Comparison of ENCODE assay signal across 10 mouse cellular contexts in genomic region chr1:134513876-134514590, GRCm38 (mm10). TPM values are rescaled to one million over a fixed set of nuclear protein-coding genes. Genes with fewer than 3 reads are reported as not detected.
A peak's percentile ranks its signal among the peaks of the same experiment; 100 is the strongest.
DNase-seq lines count a peak whose midpoint lies in the region; ATAC-seq and TF ChIP-seq lines count a peak whose summit lies in the region.
"Had no signal": no experiment of that assay in that cellular context is flagged by ENCODE, and none has a peak within 500 bp of the region (broad histone marks: within the 10 kb centered on the region; RNA-seq: fewer than 3 reads in every experiment).

No protein-coding gene starts in this region.

- H3K9ac ChIP-seq in kidney, embryonic 16.5 days (replicated peaks; ENCODE audit: low read length) = peak overlapping the region; percentile 75
- peak overlapping the region; percentile 51; the same call in 1 of the 2 replicates for H3K9ac ChIP-seq in lung, embryonic 14.5 days
- H3K9ac ChIP-seq in stomach, embryonic 15.5 days = peak overlapping the region; percentile 14; the same call in 1 of the 2 replicates

- H3K4me1 ChIP-seq in kidney, embryonic 16.5 days (ENCODE audit: insufficient read depth, low read length) = peaks cover 28% of the 10 kb centered on the region
- peaks cover 14% of the 10 kb centered on the region for H3K4me1 ChIP-seq in lung, embryonic 14.5 days (ENCODE audit: insufficient read depth)
- peaks cover 18% of the 10 kb centered on the region for H3K4me1 ChIP-seq in stomach, embryonic 15.5 days

- TF ChIP-seq CTCF in lung, embryonic 14.5 days (IDR thresholded peaks at IDR 0.05; ENCODE audit: low read depth) = no peak

- H3K27me3 ChIP-seq in kidney, embryonic 16.5 days (ENCODE audit: insufficient read depth, low read length) = peaks cover 10% of the 10 kb centered on the region; the same call in 1 of the 2 replicates
- peaks cover 8% of the 10 kb centered on the region; the same call in 1 of the 2 replicates for H3K27me3 ChIP-seq in lung, embryonic 14.5 days (ENCODE audit: insufficient read depth, low read length)
- no peaks in the 10 kb centered on the region for H3K27me3 ChIP-seq in stomach, embryonic 15.5 days (replicated peaks)

- ATAC-seq in kidney, embryonic 16.5 days (ENCODE audit: low FRiP score, low TSS enrichment) = no peak
- no peak for ATAC-seq in lung, embryonic 14.5 days (ENCODE audit: insufficient read depth)
- ATAC-seq in stomach, embryonic 15.5 days (ENCODE audit: insufficient read depth, low FRiP score, low read depth) = no peak

- DNase-seq in kidney, postnatal 14 days = no peak
- DNase-seq in heart, postnatal 4 days = peak; percentile 15
- peak; percentile 61 for DNase-seq in lung, embryonic 14.5 days
- no peak for DNase-seq in right cerebral cortex, adult 18-20 months
- no peak for DNase-seq in left cerebral cortex, postnatal 4 days
- DNase-seq in layer of hippocampus, postnatal 25 days (ENCODE audit: extremely low spot score in 1 of 2, low spot score in 1 of 2) = no peak
- DNase-seq: kidney, adult 11 months had no signal

- H3K4me2 ChIP-seq in kidney, embryonic 16.5 days (replicated peaks; ENCODE audit: low read depth, low read length) = peak overlapping the region; percentile 92
- H3K4me2 ChIP-seq in lung, embryonic 14.5 days = peak overlapping the region; percentile 86
- peak overlapping the region; percentile 76 for H3K4me2 ChIP-seq in stomach, embryonic 15.5 days

- intact Hi-C loops in left cerebral cortex, postnatal 4 days (cut with DNase I) = no loop called here

- H3K4me3 ChIP-seq in kidney, embryonic 16.5 days (ENCODE audit: low read length) = peak overlapping the region; percentile 59
- H3K4me3 ChIP-seq in lung, embryonic 14.5 days (ENCODE audit: low read depth, low read length) = peak overlapping the region; percentile 40
- H3K4me3 ChIP-seq in stomach, embryonic 15.5 days (replicated peaks) = peak overlapping the region; percentile 45

- H3K9me3 ChIP-seq in kidney, embryonic 16.5 days (ENCODE audit: low read length) = no peaks in the 10 kb centered on the region
- H3K9me3 ChIP-seq in lung, embryonic 14.5 days (ENCODE audit: low read depth, low read length) = no peaks in the 10 kb centered on the region
- no peaks in the 10 kb centered on the region for H3K9me3 ChIP-seq in stomach, embryonic 15.5 days
- H3K9me3 ChIP-seq: G1E had no signal

- peak overlapping the region; percentile 50; the same call in 1 of the 2 replicates for H3K27ac ChIP-seq in kidney, embryonic 16.5 days (ENCODE audit: low read length)
- H3K27ac ChIP-seq in lung, embryonic 14.5 days (ENCODE audit: low read depth) = peak overlapping the region; percentile 58
- H3K27ac ChIP-seq in stomach, embryonic 15.5 days = peak overlapping the region; percentile 67

- 37% methylated on average over 16 of the region's 16 CpGs for WGBS in kidney, embryonic 16.5 days
- WGBS in lung, embryonic 14.5 days = 33% methylated on average over 16 of the region's 16 CpGs
- WGBS in stomach, embryonic 15.5 days = 33% methylated on average over 16 of the region's 16 CpGs

- 0 out of 2 replicates have a peak, but pooled peaks cover 4% of the 10 kb centered on the region for H3K36me3 ChIP-seq in kidney, embryonic 16.5 days (ENCODE audit: insufficient read depth, low read length)
- 0 out of 2 replicates have a peak, but pooled peaks cover 6% of the 10 kb centered on the region for H3K36me3 ChIP-seq in lung, embryonic 14.5 days (ENCODE audit: insufficient read depth)
- H3K36me3 ChIP-seq in stomach, embryonic 15.5 days = no peaks in the 10 kb centered on the region; the same call in 1 of the 2 replicates

RNA-seq across cellular contexts. Expression of gene Rabif, which starts 19.6 kb away (rescaled TPM):
- polyA plus RNA-seq in kidney, embryonic 16.5 days (2015; fragmentation: Nextera tagmentation; extraction: Ambion mirVana) = 46.9 and 47.0 TPM in 2 replicates
- 10 to 100 TPM; 12.6 to 12.7 TPM for total RNA-seq in heart, postnatal 4 days (2021)
- polyA plus RNA-seq in lung, embryonic 14.5 days (2014; fragmentation: Nextera tagmentation; extraction: Ambion mirVana) = 38.4 and 39.6 TPM in 2 replicates
- 37.2 and 42.7 TPM in 2 replicates for polyA plus RNA-seq in stomach, embryonic 15.5 days (2015; fragmentation: Nextera tagmentation; extraction: Ambion mirVana)
- 10 to 100 TPM; 38.2 to 38.5 TPM for total RNA-seq in left cerebral cortex, postnatal 4 days (2021)
- 10 to 100 TPM; 23.6 to 28.2 TPM for total RNA-seq in layer of hippocampus, postnatal 25 days (2021)

RNA-seq across cellular contexts. Expression of gene Mgat4e, which starts 35.4 kb away (rescaled TPM):
- not detected in 2 replicates for polyA plus RNA-seq in kidney, embryonic 16.5 days (2015; fragmentation: Nextera tagmentation; extraction: Ambion mirVana)
- not detected for total RNA-seq in heart, postnatal 4 days (2021)
- 0.27 TPM in 1 of 2 replicates, not detected in the other for polyA plus RNA-seq in lung, embryonic 14.5 days (2014; fragmentation: Nextera tagmentation; extraction: Ambion mirVana)
- not detected in 2 replicates for polyA plus RNA-seq in stomach, embryonic 15.5 days (2015; fragmentation: Nextera tagmentation; extraction: Ambion mirVana)
- total RNA-seq in left cerebral cortex, postnatal 4 days (2021) = not detected
- not detected for total RNA-seq in layer of hippocampus, postnatal 25 days (2021)
- polyA plus RNA-seq: G1E had no signal

RNA-seq across cellular contexts. Expression of gene Kdm5b, which starts 45.9 kb away (rescaled TPM):
- 47.4 and 55.4 TPM in 2 replicates for polyA plus RNA-seq in kidney, embryonic 16.5 days (2015; fragmentation: Nextera tagmentation; extraction: Ambion mirVana)
- total RNA-seq in heart, postnatal 4 days (2021) = 10 to 100 TPM; 27.8 to 28.6 TPM
- polyA plus RNA-seq in lung, embryonic 14.5 days (2014; fragmentation: Nextera tagmentation; extraction: Ambion mirVana) = 54.7 and 59.0 TPM in 2 replicates
- 53.2 and 54.5 TPM in 2 replicates for polyA plus RNA-seq in stomach, embryonic 15.5 days (2015; fragmentation: Nextera tagmentation; extraction: Ambion mirVana)
- total RNA-seq in left cerebral cortex, postnatal 4 days (2021) = 100 to 1,000 TPM in 1 of 2 experiments, 10 to 100 TPM in 1; 98.4 to 107 TPM
- total RNA-seq in layer of hippocampus, postnatal 25 days (2021) = 10 to 100 TPM; 71.1 to 75.3 TPM

RNA-seq across cellular contexts. Expression of gene Klhl12, which starts 58.7 kb away (rescaled TPM):
- 32.4 and 35.4 TPM in 2 replicates for polyA plus RNA-seq in kidney, embryonic 16.5 days (2015; fragmentation: Nextera tagmentation; extraction: Ambion mirVana)
- total RNA-seq in heart, postnatal 4 days (2021) = 10 to 100 TPM; 18.5 to 18.7 TPM
- polyA plus RNA-seq in lung, embryonic 14.5 days (2014; fragmentation: Nextera tagmentation; extraction: Ambion mirVana) = 26.6 and 29.9 TPM in 2 replicates
- polyA plus RNA-seq in stomach, embryonic 15.5 days (2015; fragmentation: Nextera tagmentation; extraction: Ambion mirVana) = 24.0 and 24.2 TPM in 2 replicates
- 10 to 100 TPM; 37.1 to 38.7 TPM for total RNA-seq in left cerebral cortex, postnatal 4 days (2021)
- total RNA-seq in layer of hippocampus, postnatal 25 days (2021) = 10 to 100 TPM; 40.2 to 43.8 TPM

Comparison
In these comparisons a context has a peak if more than half of its experiments do, and no peak if none do; other contexts are left out.
1. H3K9ac ChIP-seq: peak in every context shown above with its lines; median percentile 75 in kidney, embryonic 16.5 days; 51 in lung, embryonic 14.5 days; 14 in stomach, embryonic 15.5 days.
2. DNase-seq: peak in heart, postnatal 4 days (single experiment) and lung, embryonic 14.5 days (single experiment); none in kidney, postnatal 14 days (single experiment), right cerebral cortex, adult 18-20 months (single experiment), left cerebral cortex, postnatal 4 days (single experiment) and layer of hippocampus, postnatal 25 days (0 of 2).
3. Peak in every context shown above with its lines, with median percentiles within 50 percentile points of each other: H3K27ac ChIP-seq, H3K4me2 ChIP-seq and H3K4me3 ChIP-seq.